Mouse (Mus musculus) G1E (cell line): ENCODE measurements around the gene Sorcs1. TPM values are rescaled to one million over a fixed set of nuclear protein-coding genes. Genes with fewer than 3 reads are reported as not detected.

Experiments used
- ATAC-seq: 2 replicates; pipeline ENCODE4 v1.8.0; 2016; ENCODE audit warnings: mild to moderate bottlenecking; ENCODE audit not compliant: insufficient number of reproducible peaks, poor library complexity, low FRiP score, severe bottlenecking; ENCODE audit errors: extremely low read depth
- DNase-seq: peaks from one replicate; pipeline ENCODE4 v3.0.0; 2012; ENCODE audit warnings: low spot score
- H3K27me3 ChIP-seq: 2 replicates; pipeline ENCODE4 v1.6.1; 2012; ENCODE audit warnings: mild to moderate bottlenecking, low read length, inconsistent platforms; ENCODE audit not compliant: insufficient read depth
- H3K36me3 ChIP-seq: replicated peaks from 2 replicates; pipeline ENCODE3; 2012; ENCODE audit warnings: mild to moderate bottlenecking, inconsistent platforms
- H3K4me1 ChIP-seq: 2 replicates; pipeline ENCODE4 v1.6.1; 2012; ENCODE audit warnings: low read depth, low read length, inconsistent platforms, mixed read lengths; ENCODE audit not compliant: insufficient read depth
- H3K4me3 ChIP-seq: 2 replicates; pipeline ENCODE4 v1.5.1; 2012; ENCODE audit warnings: low read depth, mild to moderate bottlenecking, inconsistent platforms, low read length, moderate library complexity, mixed read lengths
- H3K9me3 ChIP-seq: replicated peaks from 2 replicates; pipeline ENCODE4 v1.6.1; 2012; ENCODE audit warnings: inconsistent platforms
- CTCF ChIP-seq: IDR thresholded peaks from 2 replicates; pipeline ENCODE4 v1.5.1; 2012; ENCODE audit warnings: low read depth, low read length, inconsistent platforms, mixed read lengths
- GATA1 ChIP-seq: IDR thresholded peaks from 2 replicates; pipeline ENCODE4 v1.6.1; 2012; ENCODE audit warnings: borderline replicate concordance, low read length, inconsistent platforms, mixed read lengths
- GATA2 ChIP-seq: IDR thresholded peaks from 2 replicates; pipeline ENCODE4 v1.6.1; 2012; ENCODE audit warnings: low read depth, low read length, inconsistent platforms, borderline replicate concordance
- POLR2AphosphoS5 ChIP-seq: IDR thresholded peaks from 2 replicates; pipeline ENCODE4 v1.6.1; 2012; ENCODE audit warnings: low read depth, low read length, inconsistent platforms; ENCODE audit not compliant: insufficient replicate concordance
- TAL1 ChIP-seq: conservative IDR thresholded peaks from 2 replicates; pipeline ENCODE4 v1.6.1; 2012; ENCODE audit warnings: low read depth, low read length, inconsistent platforms, mixed read lengths
- polyA plus RNA-seq: library from polyadenylated mRNA; stranded (reverse); fragments of >175 nt; gene quantifications from 2 replicates; pipeline ENCODE4 v1.2.3, GENCODE M21; 2012
- total RNA-seq, 2 experiments: library from RNA; stranded (forward) in 1 of 2; stranded (reverse) in 1 of 2; fragments of 200-1000 nt in 1 of 2; fragments of >200 nt in 1 of 2; fragmentation: Nextera tagmentation in 1 of 2; gene quantifications; 2 replicates each; pipeline ENCODE4 v1.2.3; 2014 to 2017

The Sorcs1 gene
- total and polyA plus RNA-seq, 3 experiments: under 0.01 TPM; not detected in 2

- Histone ChIP-seq H3K36me3 (no peaks in the 10 kb centered on the region), H3K9me3 (peaks cover 4% of the 10 kb centered on the region; the same call in 1 of the 2 replicates), H3K27me3 (no peaks in the 10 kb centered on the region), H3K4me3 (no peak overlapping the region), H3K4me1 (no peaks in the 10 kb centered on the region)
- TF ChIP-seq GATA1 (no peak), CTCF (no peak), POLR2AphosphoS5 (no peak), GATA2 (no peak)
- ATAC-seq (no peak), DNase-seq (no peak)
Observed at GRCm38 (mm10) chr19:50418962-50419720, 259.3 kb downstream of the Sorcs1 start.

DNA sequence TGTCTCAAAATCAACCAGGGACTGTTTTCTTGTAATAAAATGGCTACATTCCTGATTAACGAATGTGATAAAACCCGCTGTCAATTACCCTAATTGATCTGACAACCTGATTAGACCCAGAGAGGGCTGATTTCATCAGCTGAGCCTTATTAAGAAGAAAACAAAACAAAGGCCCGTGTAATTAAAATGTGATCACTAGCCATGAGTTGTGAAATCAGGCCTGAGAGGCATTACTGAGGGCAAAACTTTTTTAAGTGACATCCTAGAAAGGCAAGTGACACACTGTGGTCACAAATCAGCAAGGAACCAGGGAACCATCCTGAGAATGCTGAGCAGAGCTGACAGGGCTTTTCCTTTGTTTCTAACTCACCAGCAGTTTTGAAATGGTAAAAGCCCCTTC is 267.9 kb downstream of the Sorcs1 start:
- no peaks in the 10 kb centered on the region for H3K27me3 ChIP-seq
- H3K36me3 ChIP-seq: no peaks in the 10 kb centered on the region
- TF ChIP-seq CTCF (no peak), TAL1 (no peak)
- H3K4me1 ChIP-seq: no peaks in the 10 kb centered on the region
- H3K9me3 ChIP-seq: peaks cover 5% of the 10 kb centered on the region
- no peak overlapping the region for H3K4me3 ChIP-seq
- ATAC-seq (no peak), DNase-seq (no peak)

DNA sequence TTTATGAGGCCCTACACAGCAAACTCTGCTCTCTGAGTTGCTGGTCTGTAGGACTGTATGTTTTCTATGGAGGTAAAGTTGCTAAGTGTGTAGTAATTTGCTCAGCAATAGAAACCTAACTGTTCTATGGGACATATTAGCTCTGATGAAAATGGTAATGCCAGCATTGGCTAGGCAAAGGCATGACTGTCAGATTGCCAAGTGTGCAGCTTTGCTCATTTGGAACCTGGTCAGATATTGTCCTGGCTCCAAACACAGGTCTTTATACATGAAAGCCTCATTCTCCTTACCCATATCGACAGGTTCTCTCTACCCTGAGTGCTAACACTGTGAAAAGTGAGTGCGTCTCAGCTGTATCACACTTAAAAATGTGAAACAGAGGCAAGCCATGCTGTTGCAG is 280.1 kb downstream of the Sorcs1 start:
- TF ChIP-seq GATA2 (no peak), POLR2AphosphoS5 (no peak), GATA1 (no peak), TAL1 (no peak), CTCF (no peak)
- H3K27me3 ChIP-seq: no peaks in the 10 kb centered on the region
- DNase-seq: no peak
- H3K4me1 ChIP-seq: no peaks in the 10 kb centered on the region
- H3K9me3 ChIP-seq: peaks cover 3% of the 10 kb centered on the region
- no peaks in the 10 kb centered on the region for H3K36me3 ChIP-seq
- H3K4me3 ChIP-seq: no peak overlapping the region
- no peak for ATAC-seq

DNA sequence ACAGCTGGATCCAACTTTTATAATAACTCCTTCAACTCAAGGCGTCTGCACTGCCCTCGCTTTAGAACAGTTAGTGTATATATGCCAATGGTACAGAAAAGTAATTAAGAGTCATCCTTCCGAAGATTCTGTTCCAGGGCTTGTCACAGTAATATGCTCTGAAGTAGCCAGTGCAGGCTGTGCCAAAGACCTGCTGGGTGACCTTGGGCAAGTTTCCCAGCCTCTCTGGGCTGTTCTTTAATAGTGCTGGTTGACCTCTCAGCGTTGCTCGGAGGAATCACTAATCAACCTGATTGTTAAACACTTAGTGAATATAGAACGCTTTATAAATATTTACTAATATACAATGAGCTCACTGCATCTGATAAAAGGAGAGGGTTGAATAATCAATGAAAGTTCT is 282.7 kb downstream of the Sorcs1 start:
- H3K9me3 ChIP-seq: peaks cover 2% of the 10 kb centered on the region; the same call in 1 of the 2 replicates
- ATAC-seq (no peak), DNase-seq (no peak)
- H3K27me3 ChIP-seq: no peaks in the 10 kb centered on the region
- H3K4me1 ChIP-seq: no peaks in the 10 kb centered on the region
- no peaks in the 10 kb centered on the region for H3K36me3 ChIP-seq
- no peak overlapping the region for H3K4me3 ChIP-seq
- TF ChIP-seq POLR2AphosphoS5 (no peak), GATA1 (no peak)

- ATAC-seq (no peak), DNase-seq (no peak)
- TF ChIP-seq POLR2AphosphoS5 (no peak), GATA1 (no peak), CTCF (no peak), GATA2 (no peak), TAL1 (no peak)
- H3K27me3 ChIP-seq: no peaks in the 10 kb centered on the region
- no peak overlapping the region for H3K4me3 ChIP-seq
- no peaks in the 10 kb centered on the region for H3K36me3 ChIP-seq
- H3K9me3 ChIP-seq: peaks cover 2% of the 10 kb centered on the region; the same call in 1 of the 2 replicates
- H3K4me1 ChIP-seq: no peaks in the 10 kb centered on the region
Observed at GRCm38 (mm10) chr19:50394101-50394500, 284.3 kb downstream of the Sorcs1 start.

DNA sequence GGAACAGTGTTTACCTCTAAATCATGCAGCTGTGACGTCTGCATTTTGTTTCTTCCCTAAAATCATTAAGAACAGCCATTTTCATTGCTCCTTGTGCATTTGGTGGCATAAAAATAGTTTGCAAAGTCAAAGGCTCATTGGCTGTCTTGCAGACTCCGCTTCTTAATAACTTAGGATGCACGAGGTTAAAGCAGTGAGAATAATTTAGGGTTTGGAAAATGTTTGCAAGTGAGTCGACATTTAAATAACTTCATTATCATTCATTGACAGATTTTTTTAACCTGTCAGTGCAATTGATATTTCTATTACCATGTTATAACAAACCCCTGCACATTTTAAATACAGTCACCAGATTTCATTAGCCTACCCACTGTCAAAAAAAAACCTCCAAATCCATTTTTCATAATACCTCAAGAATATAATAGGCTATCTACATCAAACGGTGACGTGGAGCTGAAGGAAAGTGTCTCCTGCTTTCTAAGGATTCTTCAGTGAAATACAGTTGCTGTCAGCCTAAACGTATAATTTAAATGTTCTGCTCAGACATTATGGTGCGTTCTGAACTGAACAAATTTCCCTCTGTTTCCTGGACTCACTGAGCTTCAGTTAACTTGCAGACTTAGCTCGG is 288.4 kb downstream of the Sorcs1 start:
- H3K36me3 ChIP-seq: no peaks in the 10 kb centered on the region
- H3K9me3 ChIP-seq: no peaks in the 10 kb centered on the region
- no peak for ATAC-seq
- H3K4me3 ChIP-seq: no peak overlapping the region
- no peak for DNase-seq
- no peaks in the 10 kb centered on the region for H3K27me3 ChIP-seq
- no peaks in the 10 kb centered on the region for H3K4me1 ChIP-seq
- TF ChIP-seq CTCF (no peak), POLR2AphosphoS5 (no peak), TAL1 (no peak), GATA2 (no peak), GATA1 (no peak)

DNA sequence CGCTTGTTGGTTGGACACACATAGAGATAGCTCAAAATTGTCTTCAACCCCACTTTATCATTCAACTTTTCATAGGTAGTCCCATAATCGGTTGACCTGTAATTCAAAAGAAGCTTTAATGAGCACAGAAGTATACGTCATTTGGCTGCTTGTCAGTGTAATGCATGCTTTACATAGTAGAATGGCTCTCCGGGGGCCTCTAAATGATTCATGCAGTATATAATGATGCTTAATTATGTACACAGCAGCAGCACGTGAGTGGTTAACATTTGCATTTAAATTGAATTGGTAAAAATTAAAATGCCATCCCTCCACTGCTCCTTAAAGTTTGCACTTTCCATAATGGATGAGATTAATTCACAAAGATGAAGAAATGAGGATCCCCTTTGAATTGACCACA is 299.5 kb downstream of the Sorcs1 start:
- no peaks in the 10 kb centered on the region for H3K4me1 ChIP-seq
- H3K9me3 ChIP-seq: peaks cover 3% of the 10 kb centered on the region
- H3K27me3 ChIP-seq: no peaks in the 10 kb centered on the region
- no peaks in the 10 kb centered on the region for H3K36me3 ChIP-seq
- no peak overlapping the region for H3K4me3 ChIP-seq
- no peak for TF ChIP-seq CTCF
- no peak for TF ChIP-seq POLR2AphosphoS5
- no peak for TF ChIP-seq TAL1
- no peak for ATAC-seq
- no peak for DNase-seq
